Mouse (Mus musculus) testis, postnatal 10 days (tissue): Measurements from ENCODE around the gene Ms4a7.
"Not testable (repeated sequence)": the region's sequence is repeated elsewhere in the genome, so short reads cannot be mapped to it uniquely, and the experiment has no call there.

ENCODE experiments used
- DNase-seq: peaks from one replicate; pipeline ENCODE4 v3.0.0; 2021; ENCODE audit warnings: low spot score

Ms4a7 gene

GRCm38 (mm10) chr19:11335932-11336331 lies at the start of gene Ms4a7:
Ms4a7 (minus strand) TSS chr19:11336146.
- no peak for DNase-seq

DNA sequence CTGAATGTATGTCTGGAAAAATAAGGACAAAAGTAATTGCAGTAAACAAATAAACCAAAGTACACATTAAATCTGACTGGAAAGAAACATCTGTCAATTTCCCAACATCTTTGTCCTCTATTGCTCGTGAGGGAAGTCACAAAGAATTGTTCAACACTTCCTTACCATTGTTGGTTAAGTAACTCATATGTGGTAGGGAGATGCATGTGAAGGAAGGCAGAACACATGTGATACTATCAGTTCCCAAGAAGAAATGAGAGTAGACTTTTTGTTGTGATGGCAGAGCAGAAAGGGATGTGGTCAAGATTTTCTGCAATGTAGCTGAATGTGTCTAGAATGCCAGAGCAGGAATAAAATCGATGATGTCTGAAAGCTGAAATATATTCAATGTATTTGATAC lies 40.5 kb upstream of the Ms4a7 start:
- DNase-seq, result no peak

GRCm38 (mm10) chr19:11375273-11375672 lies 39.3 kb upstream of the Ms4a7 start, which contains the start of gene Ms4a4a:
Ms4a4a (plus strand) TSS chr19:11375523.
- DNase-seq, result no peak

GRCm38 (mm10) chr19:11371181-11371580 lies 35.2 kb upstream of the Ms4a7 start:
- DNase-seq, result no peak

DNA sequence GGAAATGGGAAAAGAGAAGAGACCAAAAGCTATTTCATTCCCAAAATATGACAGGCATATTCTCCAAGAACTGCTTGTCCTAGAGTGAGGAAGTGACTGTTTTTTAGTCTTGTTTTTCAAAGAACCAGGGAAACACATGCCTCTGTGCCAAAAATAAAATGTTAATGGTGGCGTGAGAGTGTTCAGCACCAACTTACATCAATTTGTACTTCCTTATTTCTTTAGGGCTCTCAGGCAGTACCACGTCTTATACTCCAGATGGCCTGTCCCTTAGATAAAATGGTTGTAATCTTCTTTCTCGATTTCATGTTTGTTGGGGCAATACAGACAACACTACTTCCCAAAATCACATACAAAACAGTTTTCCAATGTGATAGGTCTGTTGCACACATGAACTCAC lies 32.4 kb upstream of the Ms4a7 start:
- no peak for DNase-seq

- no peak for DNase-seq
These were observed 26.1 kb upstream of the Ms4a7 start for GRCm38 (mm10) chr19:11362002-11362401.

GRCm38 (mm10) chr19:11360106-11360505 lies 24.2 kb upstream of the Ms4a7 start:
- DNase-seq, result no peak

- no peak for DNase-seq
These were observed 19.8 kb upstream of the Ms4a7 start for GRCm38 (mm10) chr19:11355730-11356129.

GRCm38 (mm10) chr19:11351878-11352277 lies 15.9 kb upstream of the Ms4a7 start:
- DNase-seq, result no peak

DNA sequence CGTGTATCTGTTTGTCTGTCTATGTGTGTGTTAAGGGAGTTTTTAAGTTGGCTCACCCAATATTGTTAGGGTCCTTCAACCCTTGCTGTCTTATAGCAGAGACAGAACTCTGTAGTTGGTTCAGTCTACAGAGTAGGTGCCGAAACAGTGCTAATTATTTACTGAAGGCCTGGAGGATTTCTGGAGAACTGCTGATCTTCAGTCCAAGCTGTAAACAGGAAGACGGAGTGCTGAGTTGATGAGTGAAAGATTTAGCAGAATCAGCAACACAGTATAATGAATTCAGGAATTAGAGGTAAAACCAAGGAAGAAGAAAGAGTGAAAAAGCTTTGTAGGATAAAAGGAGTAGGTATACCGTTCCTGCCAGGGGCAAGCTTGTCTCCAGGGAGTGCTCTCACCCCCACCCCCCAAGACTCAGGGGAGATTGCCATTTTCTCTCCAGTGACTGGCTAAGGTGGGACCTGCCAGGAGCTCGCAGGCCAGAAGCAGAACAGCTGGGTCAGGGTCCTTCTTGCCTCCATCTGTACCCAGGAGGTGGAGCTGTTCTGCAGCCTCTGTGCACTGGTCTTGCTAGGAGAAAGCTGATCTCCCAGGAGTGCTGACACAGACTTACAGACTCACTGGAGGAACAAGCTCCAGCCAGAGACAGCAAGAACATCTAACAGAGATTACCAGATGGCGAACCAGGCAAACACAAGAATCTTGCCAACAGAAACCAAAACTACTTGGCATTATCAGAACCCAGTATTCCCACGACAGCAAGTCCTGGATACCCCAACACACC lies 13.9 kb upstream of the Ms4a7 start:
- DNase-seq, result no peak

- DNase-seq, result no peak
These were observed 8.0 kb upstream of the Ms4a7 start for GRCm38 (mm10) chr19:11343992-11344391.

DNA sequence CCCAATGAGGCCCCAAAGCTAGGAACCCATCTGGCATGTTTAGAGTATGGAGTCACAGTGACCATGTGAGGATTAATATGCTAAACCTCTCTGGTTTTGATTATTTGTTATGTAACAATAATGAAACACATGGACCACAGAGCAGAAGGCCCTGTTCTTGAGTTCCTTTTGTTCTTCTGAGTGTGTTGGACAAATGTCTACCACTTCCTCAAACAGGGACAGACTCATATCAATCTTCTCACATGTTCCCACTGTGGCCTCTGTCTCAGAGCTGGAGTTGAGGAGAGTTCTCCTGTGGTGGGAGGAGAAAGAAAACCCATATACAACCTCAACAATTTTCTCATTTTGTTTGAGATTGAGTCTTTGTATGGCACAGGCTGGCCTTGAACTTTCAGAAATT lies 7.2 kb upstream of the Ms4a7 start:
- no peak for DNase-seq

DNA sequence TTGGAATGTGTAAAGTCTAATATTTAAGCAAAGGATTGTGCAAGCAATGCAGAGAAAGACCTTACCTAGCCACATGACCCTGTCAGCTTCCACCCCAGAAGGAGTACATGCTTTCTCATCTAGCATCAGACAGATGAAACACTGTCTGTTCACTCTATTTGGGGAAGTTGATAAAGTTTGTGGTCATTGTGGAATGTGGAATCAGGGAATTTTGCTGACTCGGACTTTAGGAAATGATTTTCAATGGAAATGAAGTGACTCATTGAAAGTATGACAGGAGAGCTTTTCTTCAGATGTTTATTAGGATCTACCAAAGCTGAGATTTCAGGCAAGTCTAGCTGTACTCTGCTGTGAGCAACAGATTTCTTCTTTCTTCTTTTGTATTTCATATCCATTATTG lies 14.8 kb downstream of the Ms4a7 start:
- no peak for DNase-seq

DNA sequence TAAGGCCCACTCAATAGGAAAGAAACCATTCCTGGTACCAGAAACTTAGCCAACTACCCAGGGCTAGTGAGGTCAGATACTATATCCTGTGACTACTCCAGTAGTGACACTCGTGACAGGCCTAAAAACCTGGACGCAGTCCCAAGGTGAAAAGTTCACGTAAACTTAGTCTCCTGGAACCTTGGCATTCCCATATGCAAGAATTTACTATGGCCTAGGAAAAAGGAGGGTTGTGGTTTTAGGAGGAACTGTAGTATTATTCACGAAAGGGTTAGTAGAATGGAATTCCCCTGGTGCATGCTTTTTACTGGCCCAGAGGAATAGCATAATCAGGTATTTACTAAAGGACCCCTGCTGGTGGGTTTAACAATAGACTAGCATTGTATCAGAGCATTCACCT lies 19.2 kb downstream of the Ms4a7 start:
- DNase-seq, result no peak

DNA sequence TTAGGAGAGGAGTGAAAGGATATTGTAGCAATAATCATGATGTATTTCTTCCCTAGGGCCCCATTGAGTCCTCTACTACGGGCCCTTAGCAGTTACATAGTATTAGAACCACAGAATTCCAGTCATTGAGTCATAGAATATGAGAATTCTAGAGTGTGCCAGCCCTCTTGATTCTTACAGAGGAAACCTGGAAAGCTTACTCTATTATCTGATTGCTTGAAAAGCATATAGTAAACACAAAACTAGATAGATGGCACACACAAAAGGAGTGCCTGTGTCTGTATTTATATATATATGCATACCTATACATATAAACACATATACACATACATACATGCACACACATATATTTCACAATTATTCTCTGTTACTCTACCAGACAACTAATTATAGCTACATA lies 21.6 kb downstream of the Ms4a7 start, which contains the start of gene Ms4a14:
Gene Ms4a14, minus strand, starts transcription at position 101 of the 400 bp plus-strand sequence.
- no peak for DNase-seq

GRCm38 (mm10) chr19:11308888-11309287 lies 27.1 kb downstream of the Ms4a7 start:
- DNase-seq, result no peak

GRCm38 (mm10) chr19:11299529-11299928 lies 36.4 kb downstream of the Ms4a7 start:
- not testable (repeated sequence) for DNase-seq

DNA sequence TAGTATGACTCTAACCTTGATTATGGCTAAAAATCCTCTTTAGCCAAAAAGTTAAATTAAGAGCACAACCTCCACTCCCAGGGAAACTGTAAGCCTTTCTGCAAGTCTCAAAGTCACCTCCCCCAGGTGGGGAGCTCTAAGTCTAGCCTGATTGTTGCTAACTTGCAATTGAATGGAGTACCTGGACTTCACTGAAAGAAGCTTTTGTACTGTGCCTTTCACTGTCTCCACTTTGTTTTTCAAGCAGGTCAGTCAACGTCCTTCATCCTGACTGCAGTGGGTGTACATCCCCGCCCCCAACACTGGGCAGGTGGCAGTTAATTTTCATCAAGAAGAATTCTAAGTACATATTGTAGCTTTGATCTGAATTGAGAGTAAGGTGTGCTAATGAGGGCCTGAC lies 37.0 kb downstream of the Ms4a7 start:
- no peak for DNase-seq

- DNase-seq, result not testable (repeated sequence)
These were observed 42.3 kb downstream of the Ms4a7 start for GRCm38 (mm10) chr19:11293616-11294015.

- DNase-seq, result no peak
These were observed 43.0 kb downstream of the Ms4a7 start for GRCm38 (mm10) chr19:11292990-11293389.

DNA sequence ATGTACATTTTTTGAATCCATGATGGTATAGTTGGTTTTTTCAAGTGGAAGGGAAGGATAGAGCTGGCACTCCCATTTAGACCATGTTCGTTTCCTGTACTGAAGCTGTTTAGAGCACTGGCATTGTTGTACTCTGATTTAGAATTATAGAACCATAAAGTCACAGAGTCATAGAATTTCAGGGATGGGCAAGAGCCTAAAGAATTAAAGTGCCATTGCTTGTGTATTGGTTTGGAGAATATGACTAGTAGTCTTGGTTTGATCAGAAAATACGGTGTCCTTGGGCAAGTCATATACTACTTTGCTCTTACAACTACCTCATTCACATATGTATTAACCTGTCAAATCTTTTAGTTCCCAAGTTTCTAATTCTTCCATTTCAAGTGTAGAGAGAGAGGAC lies 52.2 kb downstream of the Ms4a7 start, which contains the start of gene Ms4a5:
Gene Ms4a5, minus strand, starts transcription at position 101 of the 400 bp plus-strand sequence.
- DNase-seq, result no peak

DNA sequence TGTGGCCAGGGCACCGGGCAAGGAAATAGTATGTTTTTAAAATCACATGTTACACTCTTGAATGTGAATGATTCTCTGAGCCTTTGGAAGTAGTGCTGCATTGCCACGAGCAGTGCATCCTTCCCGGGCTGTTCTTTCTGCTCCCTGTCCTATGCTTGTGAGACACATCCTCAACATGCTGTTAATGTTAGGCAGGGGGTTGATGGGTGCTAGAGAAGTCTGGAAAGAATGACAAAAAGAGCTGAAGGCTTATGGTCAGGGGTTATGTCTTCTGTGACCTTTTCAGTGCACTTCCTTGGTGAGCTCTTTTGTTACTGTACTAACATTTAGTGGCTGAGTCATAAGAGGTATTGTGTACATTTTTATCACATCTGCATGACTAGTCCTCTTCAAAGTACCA lies 55.7 kb downstream of the Ms4a7 start:
- no peak for DNase-seq

- no peak for DNase-seq
These were observed 59.5 kb downstream of the Ms4a7 start for GRCm38 (mm10) chr19:11276431-11276830.
